Mouse (Mus musculus) gastrocnemius, postnatal 36 days (tissue): Measurements from ENCODE around the gene Prlr. TPM values are rescaled to one million over a fixed set of nuclear protein-coding genes. Genes with fewer than 3 reads are reported as not detected.

Source experiments
- DNase-seq, 2 experiments: peaks; one replicate each; pipeline ENCODE4 v3.0.0; 2022
- intact Hi-C: fragments of 180-260 bp; cut with DNase I; formaldehyde crosslinking; loops from one replicate; pipeline ENCODE4 v1.15.1; 2025
- total RNA-seq, 2 experiments: library from RNA; stranded (reverse); gene quantifications; 2 replicates each; pipeline ENCODE4 v1.2.3; 2021

Prlr gene
- total RNA-seq, 2 experiments from 2014 or later, result 0.10 to 0.26 TPM

DNA sequence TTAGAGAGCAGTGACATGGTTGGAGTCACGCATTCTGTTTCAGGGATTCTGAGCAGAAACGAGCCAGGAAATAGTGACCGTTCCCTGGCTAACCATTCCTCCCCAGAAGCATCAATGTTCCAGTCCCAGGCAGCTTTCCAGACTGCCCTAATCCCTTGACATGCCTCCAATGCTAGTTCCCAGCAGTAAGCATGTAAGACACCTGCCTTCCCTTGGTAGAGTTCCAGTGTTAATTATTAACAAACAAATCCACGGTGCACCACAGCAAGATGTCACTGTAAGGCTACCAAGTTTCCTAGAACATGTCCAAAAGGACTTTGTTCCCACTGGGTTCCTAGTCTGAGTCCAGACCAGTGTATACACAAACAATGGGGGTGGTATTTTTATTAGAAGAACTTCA lies 48.7 kb downstream of the Prlr start:
- intact Hi-C loops, result no loop called here
- no peak for DNase-seq

DNA sequence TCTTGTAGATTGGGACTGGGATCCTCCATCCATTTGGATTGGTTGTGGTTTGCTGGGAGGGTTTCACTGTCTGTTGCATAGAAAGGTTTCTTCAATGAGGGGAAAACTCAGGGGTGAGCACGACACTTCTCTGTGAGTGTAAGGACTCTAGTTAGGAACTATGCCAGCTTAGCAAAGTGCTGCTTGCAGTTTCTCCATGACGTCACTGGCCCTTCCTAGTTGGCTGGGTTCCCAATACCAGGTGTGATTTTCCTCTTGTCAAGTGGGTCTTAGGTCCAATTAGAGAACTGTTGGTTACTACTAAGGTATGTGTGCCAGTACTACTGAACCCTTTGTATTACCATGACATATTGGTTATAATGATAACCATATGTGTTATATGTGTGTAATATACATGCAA lies 51.6 kb downstream of the Prlr start:
- intact Hi-C loops, result no loop called here

DNA sequence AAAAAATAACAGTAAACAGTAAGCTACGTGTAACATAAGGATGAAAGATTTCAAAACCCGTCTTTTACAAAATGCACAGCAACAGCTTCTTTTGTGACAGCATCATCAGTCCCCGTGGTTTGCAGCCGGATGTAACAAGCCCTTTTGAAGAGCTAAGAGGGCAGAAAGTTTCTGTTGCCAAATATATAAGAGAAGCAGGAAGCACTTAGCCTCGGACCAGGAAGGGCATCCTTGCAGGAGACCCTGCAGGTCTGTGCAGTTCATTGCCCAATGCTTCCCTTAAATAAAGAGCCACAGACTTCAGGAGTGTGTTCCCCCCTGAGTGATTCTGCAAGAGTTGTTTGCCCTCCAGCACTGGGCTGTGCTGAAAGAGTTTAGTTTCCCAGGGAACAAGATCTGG lies 58.9 kb downstream of the Prlr start:
- no peak for DNase-seq
- intact Hi-C loops, result no loop called here

More for the DNA sequence above, 51.6 kb downstream of the Prlr start:
- no peak for DNase-seq

DNA sequence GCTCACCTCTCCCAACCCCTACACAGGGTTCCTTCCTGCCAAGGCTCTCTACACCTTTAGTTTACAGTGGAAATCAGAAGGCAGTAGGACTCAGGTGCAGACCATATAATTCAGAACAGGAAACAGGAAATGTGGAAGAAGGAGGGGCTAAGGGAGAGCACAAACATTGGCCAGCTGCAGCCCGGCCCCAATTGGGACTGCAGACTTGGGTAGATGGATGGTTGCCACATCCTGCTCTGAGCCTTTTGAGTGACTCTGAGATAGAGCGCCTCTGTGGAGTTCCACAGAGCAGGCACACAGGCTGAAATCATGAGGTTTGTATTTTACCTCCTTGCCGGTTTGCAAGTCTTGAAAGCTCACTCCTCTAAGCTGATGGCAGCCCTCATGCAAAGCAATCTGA lies 59.8 kb downstream of the Prlr start:
- intact Hi-C loops, result no loop called here
- DNase-seq, result no peak

DNA sequence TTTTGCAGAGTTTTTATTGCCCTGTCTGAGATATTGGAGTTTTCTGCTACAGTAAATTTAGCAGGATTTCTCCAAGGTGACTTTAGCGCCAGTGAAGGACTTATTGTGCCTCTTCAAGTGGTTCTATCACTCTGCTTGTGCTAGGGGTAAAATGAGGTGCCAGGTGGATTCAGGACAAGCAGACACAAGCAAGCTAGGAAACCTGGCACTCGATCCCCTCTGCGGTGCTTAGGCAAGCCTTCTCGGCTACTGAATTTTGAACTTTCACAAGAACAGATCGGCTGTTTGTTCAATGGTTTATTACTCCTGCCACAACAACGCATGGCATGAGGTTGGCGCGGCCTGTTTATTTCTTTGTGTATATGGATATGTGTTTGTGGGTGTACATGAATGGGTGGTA lies 61.4 kb downstream of the Prlr start:
- intact Hi-C loops, result no loop called here
- no peak for DNase-seq

DNA sequence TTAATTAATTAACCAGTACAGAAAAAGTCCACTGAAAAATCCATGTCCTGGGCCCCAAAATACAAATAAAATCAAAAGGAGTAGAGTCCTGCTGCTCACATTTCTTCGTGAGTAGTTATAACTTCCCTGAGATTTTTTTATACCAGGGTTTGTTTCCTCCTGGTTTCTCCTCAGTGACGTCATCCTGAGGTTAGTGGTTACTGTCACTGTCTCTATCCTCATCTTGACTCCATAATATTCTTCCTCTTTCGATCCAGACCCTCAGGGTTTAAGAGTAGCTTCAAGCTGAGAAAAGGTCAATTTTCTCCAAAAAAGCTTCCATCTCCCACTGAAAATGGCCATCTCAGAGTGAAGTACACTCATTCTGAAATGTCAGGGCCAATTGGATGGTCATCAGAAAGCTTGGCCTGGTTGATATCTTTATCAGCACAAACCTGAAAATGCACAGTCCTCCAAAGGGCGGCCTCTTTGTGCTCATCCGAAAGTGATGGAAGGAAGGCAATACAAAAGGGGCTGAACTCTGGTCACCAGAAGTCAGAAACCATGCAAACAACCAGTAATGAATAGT lies 63.3 kb downstream of the Prlr start:
- intact Hi-C loops, result no loop called here
- DNase-seq, result no peak

DNA sequence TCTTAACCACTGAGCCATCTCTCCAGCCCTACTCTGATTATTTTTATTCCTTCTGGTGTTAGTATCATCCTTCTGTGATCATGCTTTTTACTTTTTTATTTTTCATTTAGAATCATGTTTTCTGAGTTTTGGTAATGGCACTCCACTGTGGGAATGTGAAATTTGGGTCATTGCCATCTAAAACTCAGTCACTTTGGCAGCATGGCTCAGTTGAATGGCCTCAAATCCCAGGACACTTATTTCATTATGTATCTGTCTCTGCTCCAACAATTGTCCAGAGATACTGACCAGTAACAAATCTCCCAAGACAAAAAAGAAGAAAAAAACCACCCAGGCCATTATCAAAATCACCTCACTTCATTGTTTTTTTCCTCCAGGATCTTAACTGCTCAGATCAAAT lies 65.2 kb downstream of the Prlr start:
- intact Hi-C loops, result no loop called here
- no peak for DNase-seq

DNA sequence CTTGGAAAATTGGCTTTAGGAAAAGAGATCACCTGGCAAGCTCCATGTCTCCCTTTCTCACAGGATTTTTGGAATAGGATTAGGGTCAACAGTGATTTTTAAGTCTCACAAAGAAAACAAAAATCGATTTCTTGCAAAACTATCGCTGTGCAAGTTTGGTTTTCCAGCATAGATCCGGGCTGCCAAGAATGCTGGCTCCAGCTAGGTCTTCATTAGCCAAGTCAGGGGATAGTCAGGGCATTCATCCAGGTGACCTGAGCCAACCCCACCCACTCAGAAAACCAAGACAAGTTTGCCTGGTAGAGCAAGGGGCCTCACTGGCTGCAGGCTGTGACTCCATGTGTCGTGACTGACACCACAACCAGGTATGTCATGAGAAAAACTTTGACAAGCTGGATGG lies 72.2 kb downstream of the Prlr start:
- intact Hi-C loops, result no loop called here
- peak; percentile 21 to 41 for DNase-seq

- no peak for DNase-seq
- intact Hi-C loops, result no loop called here
These were observed 73.7 kb downstream of the Prlr start for GRCm38 (mm10) chr15:10250784-10251183.

GRCm38 (mm10) chr15:10252526-10252925 lies 75.5 kb downstream of the Prlr start:
- no peak for DNase-seq
- intact Hi-C loops, result no loop called here

- DNase-seq, result no peak
- intact Hi-C loops, result no loop called here
These were observed 85.2 kb downstream of the Prlr start for GRCm38 (mm10) chr15:10262219-10262618.

DNA sequence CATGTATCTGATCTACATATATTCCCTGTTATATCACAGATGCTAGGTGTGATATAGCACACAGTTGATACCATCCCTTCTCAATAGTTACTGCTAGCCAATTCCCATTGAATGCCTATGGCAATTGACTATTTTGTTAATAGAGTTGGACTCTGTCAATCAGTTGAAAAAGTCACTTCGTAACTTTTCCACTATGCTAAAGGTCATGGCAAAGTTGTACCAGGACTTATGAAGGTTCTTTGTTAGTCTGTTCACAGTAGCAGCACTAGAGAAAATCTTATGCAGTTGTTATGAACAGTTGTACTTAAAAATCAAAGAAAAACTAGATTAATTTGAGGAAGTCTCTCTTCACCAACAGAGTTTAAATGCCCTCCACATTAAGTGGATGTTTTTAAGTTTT lies 85.6 kb downstream of the Prlr start:
- intact Hi-C loops, result no loop called here
- DNase-seq, result no peak

DNA sequence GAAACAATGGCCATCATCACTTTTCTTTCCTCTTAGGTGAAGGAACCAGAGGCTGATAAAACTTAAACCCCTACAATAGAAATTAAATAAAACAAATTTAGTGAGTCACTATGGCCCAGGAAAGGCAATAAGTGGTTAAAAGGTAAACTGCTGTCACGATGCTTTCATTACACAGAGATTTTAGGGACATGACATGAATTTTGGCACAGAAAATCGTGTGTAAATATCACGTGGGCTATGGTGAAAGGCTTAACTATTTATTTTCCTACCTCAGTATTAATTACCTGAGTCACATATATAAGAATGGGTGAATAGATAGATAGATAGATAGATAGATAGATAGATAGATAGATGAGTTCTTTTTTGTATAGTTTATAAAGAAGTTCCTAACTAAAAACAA lies 86.4 kb downstream of the Prlr start:
- intact Hi-C loops, result no loop called here
- DNase-seq, result no peak

DNA sequence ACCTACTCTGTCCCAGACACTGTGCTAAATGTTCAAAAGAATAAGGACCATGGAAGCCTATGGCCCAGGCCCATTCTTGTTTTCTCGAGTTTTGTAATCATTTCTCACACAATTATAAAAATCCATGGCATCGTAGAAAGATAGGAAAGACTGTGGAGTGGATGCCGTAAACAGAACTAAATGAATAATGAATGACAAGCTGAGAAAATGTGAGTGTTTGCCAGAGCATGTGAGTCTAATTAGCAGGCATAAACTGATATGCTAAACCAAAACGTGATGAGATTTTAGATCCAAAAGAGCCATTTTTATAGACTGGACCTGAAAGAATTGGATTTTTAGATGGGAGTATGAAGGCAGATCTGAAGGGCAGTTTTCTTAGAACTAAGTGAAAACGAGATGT lies 87.8 kb downstream of the Prlr start:
- intact Hi-C loops, result no loop called here
- no peak for DNase-seq

DNA sequence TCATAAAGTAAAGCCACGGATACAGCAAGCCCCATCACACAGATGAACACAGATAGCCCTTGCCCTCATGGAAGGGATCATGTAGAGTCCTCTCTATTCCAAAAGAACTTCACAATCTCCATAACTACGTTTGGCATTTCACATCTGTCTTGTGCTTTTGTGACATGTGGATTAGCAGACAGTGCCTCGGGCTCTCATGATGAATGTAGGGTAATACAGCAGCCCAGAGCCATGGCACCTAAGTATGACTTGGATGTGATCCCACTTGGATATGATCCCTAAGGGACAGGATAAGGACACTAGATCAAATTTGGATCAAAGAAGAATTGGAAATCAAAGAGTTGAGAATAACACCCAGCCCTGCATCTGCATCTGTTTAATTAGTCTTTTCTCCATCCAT lies 90.2 kb downstream of the Prlr start:
- DNase-seq, result no peak
- intact Hi-C loops, result no loop called here

DNA sequence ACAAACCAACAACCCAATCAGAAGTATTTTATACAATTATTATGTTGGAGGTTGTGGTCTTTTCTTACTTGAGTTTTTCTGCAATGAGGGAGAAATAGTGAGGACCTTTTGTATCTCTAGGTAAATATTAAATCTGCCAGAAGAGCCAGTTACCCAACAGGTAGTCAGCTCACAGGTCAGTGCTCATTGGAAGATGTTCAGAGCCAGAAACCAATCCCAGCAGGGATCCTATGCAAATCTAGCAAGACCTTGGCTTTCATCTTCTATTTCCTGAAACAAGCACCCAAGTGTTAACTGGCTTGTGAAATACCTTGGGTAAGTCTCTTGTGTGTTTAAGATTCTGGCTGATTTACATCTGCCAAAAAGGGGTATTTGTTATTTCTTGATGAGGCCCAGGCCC lies 99.3 kb downstream of the Prlr start:
- DNase-seq, result no peak
- intact Hi-C loops, result no loop called here

DNA sequence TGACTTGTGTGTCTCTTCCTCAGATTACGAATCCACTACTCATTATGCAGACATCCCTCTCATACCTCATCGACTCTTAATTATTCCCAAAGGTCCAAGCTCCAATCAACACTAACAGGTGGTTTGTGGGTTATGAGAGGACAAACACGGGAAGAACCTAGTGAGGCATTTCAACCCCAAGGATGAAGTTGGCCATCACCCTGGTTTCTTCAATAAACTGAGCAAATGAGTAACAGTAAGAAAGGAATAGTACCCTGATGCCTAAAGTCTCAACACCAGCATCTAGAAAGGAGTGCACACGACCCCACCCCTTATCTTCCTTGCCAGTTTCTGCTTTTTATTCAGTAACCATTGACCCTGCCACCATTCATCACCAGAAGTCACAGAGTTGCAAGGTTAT lies 100.4 kb downstream of the Prlr start:
- no peak for DNase-seq
- intact Hi-C loops, result no loop called here

DNA sequence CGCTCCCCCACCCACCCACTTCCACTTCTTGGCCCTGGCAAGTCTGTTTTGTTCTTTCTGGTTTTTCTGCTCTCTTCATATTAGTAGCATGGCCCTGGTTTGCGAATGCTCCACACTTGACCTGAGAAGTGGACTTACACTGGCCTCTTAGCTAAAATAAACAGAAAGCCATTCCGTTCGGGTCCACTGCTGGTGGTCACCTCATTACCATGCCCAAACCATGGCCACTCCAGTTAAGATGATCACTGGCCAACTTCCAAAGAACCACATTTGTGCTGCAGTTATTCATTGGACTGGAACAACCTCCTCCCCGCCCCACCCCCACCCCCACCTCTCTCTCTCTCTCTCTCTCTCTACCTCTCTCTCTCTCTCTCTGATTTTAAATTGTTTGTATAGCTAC lies 104.5 kb downstream of the Prlr start:
- intact Hi-C loops, result no loop called here
- DNase-seq, result no peak

GRCm38 (mm10) chr15:10283661-10284060 lies 106.6 kb downstream of the Prlr start:
- intact Hi-C loops, result no loop called here

GRCm38 (mm10) chr15:10296570-10296969 lies 119.5 kb downstream of the Prlr start:
- intact Hi-C loops, result no loop called here
- no peak for DNase-seq

More at GRCm38 (mm10) chr15:10283661-10284060, 106.6 kb downstream of the Prlr start:
- no peak for DNase-seq

- no peak for DNase-seq
- intact Hi-C loops, result no loop called here
These were observed 121.0 kb downstream of the Prlr start for GRCm38 (mm10) chr15:10298058-10298457.

DNA sequence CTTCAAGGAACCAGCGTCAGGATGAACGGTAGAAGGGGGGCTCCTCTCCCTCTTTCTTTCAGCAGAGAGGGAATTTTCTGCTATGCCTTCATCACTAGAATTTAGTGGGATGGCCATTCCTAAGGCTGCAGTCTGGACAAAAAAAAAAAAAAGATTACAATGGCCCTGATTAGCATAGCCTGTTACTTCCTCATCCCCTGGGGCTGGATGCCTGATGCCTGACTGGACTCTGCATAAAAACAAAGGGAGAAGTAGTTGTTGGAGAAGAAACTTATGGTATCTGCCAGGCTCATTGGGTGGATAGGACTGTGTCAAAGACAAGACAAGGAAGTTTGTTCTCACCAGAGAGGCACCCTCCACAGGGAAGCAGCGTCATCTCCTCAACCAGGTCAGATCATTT lies 122.4 kb downstream of the Prlr start:
- intact Hi-C loops, result no loop called here
- DNase-seq, result no peak

- DNase-seq, result no peak
- intact Hi-C loops, result no loop called here
These were observed 129.4 kb downstream of the Prlr start for GRCm38 (mm10) chr15:10306461-10306860.
